Mouse (Mus musculus) C2C12 (cell line): ENCODE measurements around the gene Tyk2.

Experiments
- CTCF ChIP-seq: IDR thresholded peaks from one replicate; pipeline ENCODE4 v1.5.1; 2011; ENCODE audit not compliant: control insufficient read depth, insufficient read depth, insufficient read length
- FOSL1 ChIP-seq: IDR thresholded peaks from one replicate; pipeline ENCODE4 v1.8.0; 2011; ENCODE audit warnings: mild to moderate bottlenecking, low read length; ENCODE audit not compliant: poor library complexity, insufficient read depth, severe bottlenecking
- MAX ChIP-seq: IDR thresholded peaks from one replicate; pipeline ENCODE4 v1.6.1; 2011; ENCODE audit warnings: mild to moderate bottlenecking, control low read depth
- MYOG ChIP-seq: IDR thresholded peaks from one replicate; pipeline ENCODE4 v1.6.1; 2011; ENCODE audit not compliant: control insufficient read depth, insufficient read length; ENCODE audit errors: extremely low read depth
- USF1 ChIP-seq: IDR thresholded peaks from one replicate; pipeline ENCODE4 v1.6.1; 2011; ENCODE audit warnings: low read depth, mild to moderate bottlenecking, control low read depth, moderate library complexity

DNA sequence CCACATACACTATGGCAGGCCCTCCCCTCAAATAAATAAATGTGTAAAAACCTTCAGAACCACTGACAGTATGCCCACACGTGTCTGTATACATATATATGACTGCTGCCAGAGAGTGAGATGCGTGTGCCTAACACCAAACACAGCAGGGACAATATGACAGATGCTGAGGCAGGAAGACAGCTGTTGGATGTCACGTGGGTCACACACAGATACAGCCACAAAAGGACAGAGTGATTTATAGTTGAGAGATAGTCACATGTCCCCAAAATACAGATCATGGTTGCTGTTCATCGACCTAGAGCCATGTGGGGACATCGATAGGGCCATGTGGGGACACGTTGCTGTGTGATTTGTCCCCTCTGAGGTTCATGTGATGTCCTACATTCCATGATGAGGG is 14.0 kb downstream of the Tyk2 start:
- TF ChIP-seq USF1 (peak; percentile 65), FOSL1 (no peak), MAX (no peak), CTCF (no peak), MYOG (no peak)
